Mouse (Mus musculus): Measurements from ENCODE around the gene Kif11.
A peak's percentile ranks its signal among the peaks of the same experiment; 100 is the strongest.

Kif11 gene

DNA sequence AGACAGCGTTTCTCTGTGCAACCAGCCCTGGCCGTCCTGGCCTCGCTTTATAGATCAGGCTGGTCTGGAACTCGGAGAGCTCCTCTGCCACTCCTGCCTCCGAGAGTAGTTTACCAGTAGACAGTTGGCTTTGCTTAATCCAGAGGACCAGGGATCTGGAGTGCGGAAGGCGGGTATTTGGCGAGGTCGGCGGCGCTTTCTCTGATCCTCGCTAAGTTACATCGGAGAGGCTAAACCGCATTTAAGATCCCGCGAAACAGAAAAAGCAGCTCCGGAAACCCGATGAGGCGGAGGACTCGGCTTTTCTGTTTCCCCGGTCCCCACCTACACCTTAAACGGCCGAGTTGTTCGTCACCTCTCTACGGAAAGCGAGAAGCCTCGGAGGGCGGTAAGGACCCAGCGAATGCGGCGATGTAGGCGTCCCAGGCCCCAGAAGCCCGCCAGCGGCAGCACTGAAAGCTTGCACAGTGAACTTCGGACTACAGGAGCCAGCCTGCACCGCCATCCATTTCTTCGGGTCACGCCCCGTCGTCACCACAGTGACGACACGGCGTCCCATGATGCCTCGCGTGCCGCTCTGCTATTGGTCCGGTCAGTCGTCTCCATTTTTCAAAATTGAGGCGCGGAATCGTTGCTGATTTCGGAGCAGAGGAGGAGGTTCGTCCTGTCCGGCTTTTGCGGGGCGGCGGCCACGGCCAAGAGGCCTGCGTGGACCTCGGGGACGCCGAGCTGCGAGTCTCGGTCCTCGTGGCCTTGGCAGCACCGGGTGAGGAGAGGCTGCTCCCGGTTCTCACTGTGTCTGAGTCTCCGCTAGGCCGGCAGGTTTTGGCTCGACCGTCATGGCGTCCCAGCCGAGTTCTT is at the start of gene Kif11:
Gene Kif11, plus strand, starts transcription at position 649 of the 861 bp plus-strand sequence.
- DNase-seq (ENCODE audit: low spot score in 2 of 2) = peak; percentile 98

- DNase-seq (ENCODE audit: low spot score in 2 of 2) = no peak
Observed at GRCm38 (mm10) chr19:37327216-37327615, 49.0 kb upstream of the Kif11 start.

DNA sequence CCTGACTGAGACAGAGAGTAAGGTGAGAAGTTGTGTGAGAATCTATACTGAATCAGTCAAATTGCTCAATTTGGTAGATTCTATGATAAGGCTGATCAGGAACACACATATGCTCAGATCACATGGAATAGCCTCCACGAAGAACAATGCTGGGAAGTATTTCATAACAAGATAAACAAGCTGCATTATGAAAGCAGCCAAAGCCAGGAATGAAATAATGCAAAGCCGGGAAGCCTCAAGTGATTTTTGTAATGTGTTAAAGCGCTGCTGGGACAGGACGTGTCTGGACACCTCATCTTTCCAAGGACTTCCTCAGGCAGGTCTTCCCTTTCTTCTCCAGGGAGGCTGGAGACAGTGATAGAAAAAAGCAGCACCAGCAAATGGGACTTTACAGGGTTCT is 43.5 kb upstream of the Kif11 start:
- no peak for DNase-seq (ENCODE audit: low spot score in 2 of 2)

DNA sequence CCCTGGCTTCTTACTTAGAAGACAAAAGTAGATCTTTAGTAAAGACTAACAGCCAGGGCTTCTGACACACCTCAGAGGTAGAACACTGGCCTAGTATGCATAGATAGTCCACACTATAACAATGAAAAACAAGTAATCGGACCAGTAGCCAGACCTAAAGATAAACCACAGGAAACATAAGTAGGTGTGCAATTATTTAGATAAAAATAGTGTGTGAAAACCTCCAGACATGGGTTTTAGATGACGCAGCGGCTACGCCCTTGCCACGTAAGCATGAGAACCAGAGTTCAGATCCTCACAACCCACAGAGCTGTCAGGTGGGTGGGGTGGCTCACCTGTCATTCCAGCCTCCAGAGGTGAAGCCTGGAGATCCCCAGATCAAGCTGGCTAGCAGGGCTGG is 42.8 kb upstream of the Kif11 start:
- DNase-seq (ENCODE audit: low spot score in 2 of 2) = no peak

- DNase-seq (ENCODE audit: low spot score in 2 of 2) = no peak
Observed at GRCm38 (mm10) chr19:37335392-37335791, 40.8 kb upstream of the Kif11 start.

DNA sequence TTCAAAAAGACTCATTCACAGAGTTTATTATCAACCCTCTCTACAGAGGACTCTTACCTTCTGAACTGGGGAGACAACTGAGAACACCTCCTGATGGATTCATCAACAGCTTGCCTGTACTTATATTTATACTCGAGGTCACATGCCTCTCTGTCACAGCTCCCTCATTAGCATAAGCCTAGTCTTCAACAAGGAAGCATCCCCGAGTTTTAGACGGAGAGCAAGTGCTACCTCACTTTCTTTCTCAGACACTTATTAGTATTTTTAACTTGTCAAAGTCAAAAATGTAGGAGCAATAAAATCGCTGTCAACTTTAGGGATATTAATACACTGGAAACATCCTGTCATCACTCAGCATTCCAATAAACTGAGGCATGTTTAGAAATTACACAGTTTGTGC is 38.5 kb upstream of the Kif11 start, which contains the start of gene Ide:
Gene Ide, minus strand, starts transcription at position 101 of the 400 bp plus-strand sequence.
- DNase-seq (ENCODE audit: low spot score in 2 of 2) = no peak

GRCm38 (mm10) chr19:37340495-37340894 is 35.7 kb upstream of the Kif11 start:
- no peak for DNase-seq (ENCODE audit: low spot score in 2 of 2)

GRCm38 (mm10) chr19:37340931-37341330 is 35.3 kb upstream of the Kif11 start:
- no peak for DNase-seq (ENCODE audit: low spot score in 2 of 2)

DNA sequence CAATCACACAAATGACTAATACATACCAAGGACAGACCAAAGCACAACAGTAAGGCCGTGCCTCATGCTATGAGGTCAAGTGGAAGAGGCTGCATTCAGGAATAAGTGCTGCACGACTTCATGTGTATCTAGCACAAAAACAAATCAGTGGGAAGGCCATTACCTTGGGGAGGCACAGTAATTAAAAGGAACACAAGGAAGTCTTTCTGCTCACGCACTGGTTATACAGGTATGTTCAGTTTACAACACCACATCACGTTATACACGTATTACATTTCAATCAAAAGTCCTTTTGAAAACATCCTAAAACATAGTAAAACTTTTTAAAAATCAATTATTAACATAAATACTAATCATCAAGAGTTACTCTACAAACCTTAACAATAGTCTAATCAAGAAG is 32.3 kb upstream of the Kif11 start:
- no peak for DNase-seq (ENCODE audit: low spot score in 2 of 2)

DNA sequence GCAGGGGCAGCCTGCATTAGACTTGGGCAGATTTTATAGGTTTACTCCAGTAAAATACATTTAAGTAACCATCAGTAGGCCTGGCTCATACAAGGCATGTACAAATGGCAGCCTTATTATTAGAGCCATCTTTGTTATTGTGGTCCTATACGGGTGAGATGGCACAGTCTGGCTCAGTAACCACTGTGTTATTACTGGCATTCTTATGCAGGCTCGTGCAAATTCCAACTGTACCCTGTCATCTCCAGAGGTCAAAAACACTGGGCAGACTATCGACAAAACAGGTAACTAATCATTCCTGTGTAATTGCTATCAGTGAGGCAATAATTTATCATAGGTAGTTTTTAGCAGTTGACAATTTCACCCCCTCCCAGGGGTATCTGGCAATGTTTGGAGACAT is 29.9 kb upstream of the Kif11 start:
- no peak for DNase-seq (ENCODE audit: low spot score in 2 of 2)

DNA sequence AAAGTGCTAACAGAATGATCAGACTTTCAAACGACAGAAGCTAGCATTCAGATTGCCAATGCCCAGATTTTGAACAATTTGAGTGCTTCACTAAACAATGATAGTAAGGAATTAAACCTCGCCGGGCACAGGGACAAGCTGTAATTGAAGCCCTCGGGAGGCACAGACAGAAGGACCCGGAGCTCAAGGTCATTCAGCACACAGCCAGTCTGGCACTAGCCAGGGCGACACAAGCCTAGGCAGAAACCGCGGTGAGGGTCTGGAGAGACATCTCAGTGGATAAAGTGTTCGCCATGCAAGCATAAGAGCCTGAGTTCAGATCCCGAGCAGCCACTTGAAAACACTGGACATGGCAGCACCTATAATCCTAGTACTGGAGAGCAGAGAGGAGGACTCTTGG is 27.9 kb upstream of the Kif11 start:
- DNase-seq (ENCODE audit: low spot score in 2 of 2) = no peak

DNA sequence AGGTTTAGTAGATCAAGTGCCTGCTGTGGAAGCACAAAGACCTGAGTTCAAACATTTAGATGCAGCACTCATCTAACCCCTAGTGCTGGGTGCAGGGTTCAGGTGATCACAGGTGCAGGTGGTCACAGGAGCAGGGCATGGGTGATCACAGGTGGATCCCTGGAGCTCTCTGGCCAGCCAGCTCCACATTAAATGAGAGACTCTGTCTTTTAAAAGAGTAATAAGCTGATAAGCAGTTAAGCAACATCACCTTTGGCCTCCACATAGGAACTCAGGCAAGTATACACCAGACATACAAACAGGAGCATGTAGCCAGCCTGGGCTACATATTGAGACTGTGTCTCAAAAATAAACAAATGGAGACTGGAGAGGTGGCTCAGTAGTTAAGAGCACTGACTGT is 27.3 kb upstream of the Kif11 start:
- no peak for DNase-seq (ENCODE audit: low spot score in 2 of 2)

DNA sequence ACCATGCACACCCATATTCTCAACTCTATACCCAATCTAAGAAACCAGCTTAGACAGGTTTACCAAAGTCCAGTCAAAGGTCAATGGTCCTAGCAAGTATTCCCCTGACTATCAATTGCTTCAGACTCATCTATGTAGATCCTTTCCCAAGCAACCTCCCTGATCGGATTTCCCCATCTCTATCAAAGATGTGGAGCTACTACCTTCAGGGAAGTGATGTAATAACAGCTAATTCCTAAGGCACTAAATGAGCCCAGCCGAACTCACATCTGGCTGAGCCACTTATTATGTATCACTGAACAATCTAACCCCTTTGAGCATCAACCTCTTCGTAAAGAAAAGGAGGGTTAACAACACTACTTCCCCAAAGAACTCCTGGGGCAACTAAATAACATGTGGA is 23.4 kb upstream of the Kif11 start:
- DNase-seq (ENCODE audit: low spot score in 2 of 2) = no peak

GRCm38 (mm10) chr19:37353331-37353730 is 22.9 kb upstream of the Kif11 start:
- no peak for DNase-seq (ENCODE audit: low spot score in 2 of 2)

- no peak for DNase-seq (ENCODE audit: low spot score in 2 of 2)
Observed at GRCm38 (mm10) chr19:37360044-37360443, 16.2 kb upstream of the Kif11 start.

DNA sequence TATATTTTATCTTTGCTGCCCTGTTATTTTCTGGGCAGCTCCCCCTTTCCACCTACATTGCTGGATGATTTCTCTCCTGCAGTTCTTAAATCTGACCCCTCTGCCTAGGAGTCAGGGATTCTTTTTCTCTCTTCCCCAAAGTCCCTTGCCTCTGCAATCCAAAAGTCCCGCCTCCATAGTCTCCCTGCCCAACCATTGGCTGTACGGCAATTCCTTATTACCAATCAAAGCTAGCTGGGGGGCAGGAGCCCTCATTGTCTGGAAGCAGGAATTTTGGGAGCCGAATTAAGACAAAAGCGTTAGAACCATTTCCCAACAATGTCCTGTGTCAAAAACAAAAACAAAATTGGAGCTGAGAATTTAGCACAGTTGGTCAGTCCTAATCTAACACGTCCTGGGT is 13.7 kb upstream of the Kif11 start:
- DNase-seq (ENCODE audit: low spot score in 2 of 2) = no peak

- DNase-seq (ENCODE audit: low spot score in 2 of 2) = peak in 1 of 2 experiments; percentile 19
Observed at GRCm38 (mm10) chr19:37363128-37363939, 12.9 kb upstream of the Kif11 start.

DNA sequence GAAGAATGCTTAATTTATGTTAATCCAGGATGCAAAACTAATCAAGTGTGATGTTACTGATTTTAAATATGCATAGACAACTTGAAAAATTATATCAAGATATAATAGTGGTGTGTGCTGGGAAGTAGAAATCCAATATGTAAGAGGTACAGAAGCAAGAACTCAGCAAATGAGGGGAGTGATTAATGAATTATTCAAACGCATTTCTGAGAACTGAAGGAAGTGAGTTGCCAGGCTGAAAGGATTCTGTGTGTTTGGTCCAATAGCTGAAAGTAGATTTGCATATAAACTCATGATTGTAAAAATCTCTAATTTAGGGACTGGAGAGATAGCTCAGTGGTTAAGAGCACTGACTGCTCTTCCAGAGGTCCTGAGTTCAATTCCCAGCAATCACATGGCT is 7.2 kb upstream of the Kif11 start:
- no peak for DNase-seq (ENCODE audit: low spot score in 2 of 2)

GRCm38 (mm10) chr19:37369921-37370320 is 6.3 kb upstream of the Kif11 start:
- DNase-seq (ENCODE audit: low spot score in 2 of 2) = no peak

GRCm38 (mm10) chr19:37370356-37370755 is 5.8 kb upstream of the Kif11 start:
- no peak for DNase-seq (ENCODE audit: low spot score in 2 of 2)

DNA sequence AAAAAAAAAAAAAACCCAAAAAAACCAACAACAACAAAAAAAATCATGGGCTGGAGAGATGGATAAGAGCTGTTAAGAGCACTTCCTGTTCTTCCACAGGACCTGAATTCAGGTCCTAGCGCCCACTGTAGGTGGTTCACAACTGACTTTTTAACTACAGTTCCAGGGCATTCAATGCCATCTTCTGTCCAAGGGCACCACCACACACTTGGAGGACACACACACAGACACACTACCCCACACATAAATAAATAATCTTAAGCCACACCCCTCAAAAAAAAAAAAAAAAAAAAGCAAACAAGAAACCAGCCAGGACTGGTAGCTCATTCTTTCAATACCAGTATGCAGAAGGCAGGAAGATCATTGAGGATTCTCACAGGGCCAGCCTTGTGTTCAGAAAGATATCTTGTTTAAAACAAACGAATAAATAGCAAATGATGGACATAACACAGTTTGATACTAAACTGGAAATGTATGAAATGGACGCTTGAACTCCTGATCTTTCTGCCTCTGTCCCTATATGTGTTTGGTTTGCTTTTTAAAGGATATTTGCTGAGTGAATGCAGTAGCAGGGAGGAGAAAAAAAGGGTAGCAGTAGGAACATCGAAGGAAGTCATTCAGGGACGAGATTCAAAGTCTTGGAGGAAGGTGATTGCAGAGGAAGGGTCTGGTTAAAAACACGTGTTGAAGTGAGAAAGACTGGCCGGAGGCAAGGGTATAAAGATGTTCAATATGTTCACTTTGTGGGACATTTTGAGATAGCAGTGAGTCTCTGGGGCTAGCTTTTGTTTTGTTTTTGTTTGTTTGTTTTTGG is 1.1 kb upstream of the Kif11 start:
- DNase-seq (ENCODE audit: low spot score in 2 of 2) = no peak

GRCm38 (mm10) chr19:37376841-37377240 is 638 bp downstream of the Kif11 start:
- DNase-seq (ENCODE audit: low spot score in 2 of 2) = no peak

Data from left cerebral cortex, adult 9 months (tissue).